Mouse (Mus musculus): ENCODE measurements around the gene Tyms. TPM values are rescaled to one million over a fixed set of nuclear protein-coding genes. Genes with fewer than 3 reads are reported as not detected.
"Not testable (repeated sequence)": the region's sequence is repeated elsewhere in the genome, so short reads cannot be mapped to it uniquely, and the experiment has no call there.

The Tyms gene
- polyA plus RNA-seq, 1 experiment from 2014 or later: 45.1 TPM

DNA sequence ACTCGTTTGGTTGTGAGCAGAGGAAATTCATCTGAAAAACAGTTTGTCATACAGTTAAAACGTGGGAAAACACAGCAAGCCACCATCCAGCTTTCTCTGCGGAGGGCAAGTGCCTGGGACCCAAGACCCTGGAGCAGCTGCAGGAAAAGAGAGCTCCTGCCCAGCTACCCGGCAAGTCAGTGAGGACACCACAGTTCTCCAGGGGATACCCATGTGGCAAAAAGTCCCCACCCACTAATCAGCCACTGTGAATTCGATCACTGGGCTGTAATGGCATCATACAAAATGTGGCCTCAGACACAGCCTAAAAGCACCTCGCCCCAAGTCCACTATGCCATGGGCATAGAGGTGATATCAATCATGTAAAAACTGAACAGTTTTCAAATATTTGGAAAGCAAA is 1.7 kb downstream of the Tyms start:
- Histone ChIP-seq H3K9me3 (ENCODE audit: control insufficient read depth, low read length) (no peaks in the 10 kb centered on the region), H3K27me3 (ENCODE audit: control insufficient read depth, insufficient read depth, low read length) (no peaks in the 10 kb centered on the region), H3K4me1 (replicated peaks; ENCODE audit: control insufficient read depth, insufficient read depth, low read length) (peaks cover 6% of the 10 kb centered on the region; the same call in 1 of the 2 replicates), H3K4me3 (replicated peaks; ENCODE audit: low read length) (no peak overlapping the region), H3K27ac (no peak overlapping the region), H3K9ac (no peak overlapping the region), H3K4me2 (replicated peaks) (no peak overlapping the region), H3K36me3 (replicated peaks; ENCODE audit: control insufficient read depth, insufficient read depth) (peaks cover 42% of the 10 kb centered on the region)
- 84% methylated on average over 6 of the region's 6 CpGs for WGBS
- DNase-seq (ENCODE audit: low spot score): no peak
- ATAC-seq (ENCODE audit: low FRiP score): no peak

- Histone ChIP-seq H3K9ac (no peak overlapping the region), H3K36me3 (replicated peaks; ENCODE audit: control insufficient read depth, insufficient read depth) (peaks cover 70% of the 10 kb centered on the region), H3K9me3 (ENCODE audit: control insufficient read depth, low read length) (no peaks in the 10 kb centered on the region), H3K4me3 (replicated peaks; ENCODE audit: low read length) (no peak overlapping the region), H3K4me1 (replicated peaks; ENCODE audit: control insufficient read depth, insufficient read depth, low read length) (peaks cover 4% of the 10 kb centered on the region; the same call in 1 of the 2 replicates), H3K27ac (no peak overlapping the region), H3K4me2 (replicated peaks) (no peak overlapping the region), H3K27me3 (ENCODE audit: control insufficient read depth, insufficient read depth, low read length) (no peaks in the 10 kb centered on the region)
- WGBS: 74% methylated on average over 6 of the region's 6 CpGs
- no peak for DNase-seq (ENCODE audit: low spot score)
- ATAC-seq (ENCODE audit: low FRiP score): no peak
Measured at GRCm38 (mm10) chr5:30067726-30068125, 5.7 kb downstream of the Tyms start.

DNA sequence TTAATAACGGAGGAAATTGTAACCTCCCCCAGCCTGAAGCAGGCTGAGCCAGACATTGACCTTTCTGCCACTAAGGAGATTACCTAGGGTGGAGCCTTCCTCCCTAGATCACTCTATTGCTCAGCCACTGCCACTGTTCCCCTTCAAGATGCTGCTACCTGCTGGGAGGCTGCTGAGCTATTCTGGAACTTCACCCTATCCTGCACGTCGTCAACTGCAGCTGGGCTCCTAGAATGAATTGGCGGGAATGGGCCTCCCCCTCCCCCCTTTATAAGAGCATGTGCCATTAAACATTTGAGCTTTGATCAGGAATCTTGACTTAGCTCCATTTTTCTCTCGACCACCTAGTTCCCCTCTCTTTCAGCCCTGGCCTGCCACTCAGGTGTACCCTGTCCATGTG is 13.8 kb downstream of the Tyms start:
- not testable (repeated sequence) for H3K9me3 ChIP-seq (ENCODE audit: control insufficient read depth, low read length); H3K27ac ChIP-seq; H3K4me2 ChIP-seq (replicated peaks); H3K9ac ChIP-seq; H3K27me3 ChIP-seq (ENCODE audit: control insufficient read depth, insufficient read depth, low read length); ATAC-seq (ENCODE audit: low FRiP score); H3K4me3 ChIP-seq (replicated peaks; ENCODE audit: low read length); H3K4me1 ChIP-seq (replicated peaks; ENCODE audit: control insufficient read depth, insufficient read depth, low read length); DNase-seq (ENCODE audit: low spot score)
- H3K36me3 ChIP-seq (replicated peaks; ENCODE audit: control insufficient read depth, insufficient read depth): peaks cover 33% of the 10 kb centered on the region
- WGBS: 70% methylated on average over 5 of the region's 5 CpGs

DNA sequence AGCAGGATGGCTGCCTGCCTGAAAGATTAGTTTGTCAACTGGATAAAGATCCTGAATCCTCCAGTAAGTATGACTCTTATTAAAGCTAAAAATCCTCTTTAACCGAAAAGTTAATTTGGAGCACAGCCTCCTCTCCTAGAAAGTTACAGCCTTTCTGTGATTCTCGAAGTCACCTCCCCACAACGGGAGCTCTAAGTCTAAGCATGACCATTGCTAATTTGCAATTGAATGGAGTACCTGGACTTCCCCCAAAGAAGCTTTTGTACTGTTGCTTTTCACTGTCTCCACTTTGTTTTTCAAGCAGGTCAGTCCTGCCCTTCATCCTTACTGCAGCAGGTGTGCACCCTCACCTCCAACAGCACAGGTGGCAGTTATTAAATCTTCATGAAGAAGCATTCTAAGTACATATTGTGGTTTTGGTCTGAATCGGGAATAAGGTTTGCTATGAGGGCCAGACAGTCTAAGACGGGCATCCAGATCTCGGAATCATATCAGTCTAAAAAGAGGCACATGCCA is 15.1 kb downstream of the Tyms start:
- H3K4me3 ChIP-seq (replicated peaks; ENCODE audit: low read length): no peak overlapping the region
- DNase-seq (ENCODE audit: low spot score) (no peak), ATAC-seq (ENCODE audit: low FRiP score) (no peak)
- no peaks in the 10 kb centered on the region for H3K27me3 ChIP-seq (ENCODE audit: control insufficient read depth, insufficient read depth, low read length)
- no peak overlapping the region for H3K9ac ChIP-seq
- 58% methylated on average over 6 of the region's 6 CpGs for WGBS
- H3K36me3 ChIP-seq (replicated peaks; ENCODE audit: control insufficient read depth, insufficient read depth): peaks cover 23% of the 10 kb centered on the region
- H3K4me1 ChIP-seq (replicated peaks; ENCODE audit: control insufficient read depth, insufficient read depth, low read length): no peaks in the 10 kb centered on the region
- no peaks in the 10 kb centered on the region for H3K9me3 ChIP-seq (ENCODE audit: control insufficient read depth, low read length)
- no peak overlapping the region for H3K27ac ChIP-seq
- H3K4me2 ChIP-seq (replicated peaks): no peak overlapping the region

- WGBS: 87% methylated on average over 4 of the region's 4 CpGs
- not testable (repeated sequence) for H3K4me1 ChIP-seq (replicated peaks; ENCODE audit: control insufficient read depth, insufficient read depth, low read length); H3K4me3 ChIP-seq (replicated peaks; ENCODE audit: low read length); DNase-seq (ENCODE audit: low spot score); H3K27me3 ChIP-seq (ENCODE audit: control insufficient read depth, insufficient read depth, low read length); H3K9ac ChIP-seq; ATAC-seq (ENCODE audit: low FRiP score); H3K9me3 ChIP-seq (ENCODE audit: control insufficient read depth, low read length); H3K4me2 ChIP-seq (replicated peaks); H3K27ac ChIP-seq; H3K36me3 ChIP-seq (replicated peaks; ENCODE audit: control insufficient read depth, insufficient read depth)
Measured at GRCm38 (mm10) chr5:30039841-30040240, 33.6 kb downstream of the Tyms start.

DNA sequence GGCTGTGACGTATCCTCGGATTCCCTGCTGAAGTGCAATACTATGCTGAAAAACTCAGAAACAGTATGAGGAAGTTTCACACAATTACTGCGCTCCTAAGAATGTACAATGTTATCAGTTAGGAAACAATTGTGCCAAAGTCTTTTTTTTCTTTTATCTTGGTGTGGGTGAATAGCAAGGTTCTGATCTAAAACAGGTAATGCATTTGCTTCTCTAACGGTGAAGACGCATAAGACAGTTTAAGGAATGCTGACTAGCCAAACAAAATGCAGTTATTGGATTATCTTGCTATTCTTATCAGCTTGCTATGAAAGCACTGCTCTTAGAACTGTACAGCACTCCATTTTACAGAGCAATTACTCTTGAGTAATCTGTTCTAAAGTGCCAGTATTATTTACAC is 34.1 kb downstream of the Tyms start:
- DNase-seq (ENCODE audit: low spot score); H3K4me1 ChIP-seq (replicated peaks; ENCODE audit: control insufficient read depth, insufficient read depth, low read length); H3K27me3 ChIP-seq (ENCODE audit: control insufficient read depth, insufficient read depth, low read length); H3K4me2 ChIP-seq (replicated peaks); H3K36me3 ChIP-seq (replicated peaks; ENCODE audit: control insufficient read depth, insufficient read depth); H3K27ac ChIP-seq; H3K9me3 ChIP-seq (ENCODE audit: control insufficient read depth, low read length); ATAC-seq (ENCODE audit: low FRiP score); H3K9ac ChIP-seq; H3K4me3 ChIP-seq (replicated peaks; ENCODE audit: low read length): not testable (repeated sequence)
- 93% methylated on average over 5 of the region's 5 CpGs for WGBS

- WGBS: 96% methylated on average over 2 of the region's 2 CpGs
Measured at GRCm38 (mm10) chr5:30037111-30037510, 36.3 kb downstream of the Tyms start.

DNA sequence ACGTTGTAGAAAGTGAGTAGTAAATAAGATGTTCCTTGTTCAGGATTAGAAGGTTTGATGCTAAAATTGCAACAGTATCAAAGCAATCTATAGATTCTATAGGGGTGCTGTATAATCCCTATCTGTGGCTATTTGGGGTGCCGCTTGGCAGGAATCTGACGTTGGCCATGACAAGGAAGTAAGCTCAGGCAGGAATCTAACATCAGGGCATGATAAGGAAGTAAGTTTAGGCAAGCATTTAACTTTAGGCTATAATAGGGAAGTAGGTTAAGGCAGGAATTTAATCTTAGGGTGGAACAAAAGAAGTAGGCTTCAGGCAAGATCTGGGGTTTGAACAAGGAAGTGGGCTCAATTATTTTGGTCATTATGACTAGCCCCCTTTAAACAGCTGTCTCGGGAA is 37.6 kb downstream of the Tyms start:
- H3K27me3 ChIP-seq (ENCODE audit: control insufficient read depth, insufficient read depth, low read length); H3K4me3 ChIP-seq (replicated peaks; ENCODE audit: low read length); H3K4me1 ChIP-seq (replicated peaks; ENCODE audit: control insufficient read depth, insufficient read depth, low read length); DNase-seq (ENCODE audit: low spot score); H3K36me3 ChIP-seq (replicated peaks; ENCODE audit: control insufficient read depth, insufficient read depth); H3K9me3 ChIP-seq (ENCODE audit: control insufficient read depth, low read length); H3K9ac ChIP-seq; H3K4me2 ChIP-seq (replicated peaks); H3K27ac ChIP-seq; ATAC-seq (ENCODE audit: low FRiP score): not testable (repeated sequence)
- 92% methylated on average over 4 of the region's 4 CpGs for WGBS

More at GRCm38 (mm10) chr5:30037111-30037510, 36.3 kb downstream of the Tyms start:
- not testable (repeated sequence) for ATAC-seq (ENCODE audit: low FRiP score); H3K27ac ChIP-seq; H3K4me1 ChIP-seq (replicated peaks; ENCODE audit: control insufficient read depth, insufficient read depth, low read length); H3K9me3 ChIP-seq (ENCODE audit: control insufficient read depth, low read length); H3K36me3 ChIP-seq (replicated peaks; ENCODE audit: control insufficient read depth, insufficient read depth); H3K4me2 ChIP-seq (replicated peaks); H3K9ac ChIP-seq; H3K27me3 ChIP-seq (ENCODE audit: control insufficient read depth, insufficient read depth, low read length); H3K4me3 ChIP-seq (replicated peaks; ENCODE audit: low read length); DNase-seq (ENCODE audit: low spot score)

GRCm38 (mm10) chr5:30014580-30014979 is 58.8 kb downstream of the Tyms start:
- WGBS: 58% methylated on average over 2 of the region's 2 CpGs
- no peaks in the 10 kb centered on the region for H3K4me1 ChIP-seq (replicated peaks; ENCODE audit: control insufficient read depth, insufficient read depth, low read length)
- no peak overlapping the region for H3K27ac ChIP-seq
- H3K36me3 ChIP-seq (replicated peaks; ENCODE audit: control insufficient read depth, insufficient read depth): no peaks in the 10 kb centered on the region
- H3K9me3 ChIP-seq (ENCODE audit: control insufficient read depth, low read length): no peaks in the 10 kb centered on the region
- H3K27me3 ChIP-seq (ENCODE audit: control insufficient read depth, insufficient read depth, low read length): no peaks in the 10 kb centered on the region
- H3K9ac ChIP-seq: no peak overlapping the region
- DNase-seq (ENCODE audit: low spot score) (peak; percentile 46), ATAC-seq (ENCODE audit: low FRiP score) (no peak)
- no peak overlapping the region for H3K4me2 ChIP-seq (replicated peaks)
- no peak overlapping the region for H3K4me3 ChIP-seq (replicated peaks; ENCODE audit: low read length)
